Mouse (Mus musculus): ENCODE measurements around the gene Inf2. TPM values are rescaled to one million over a fixed set of nuclear protein-coding genes. Genes with fewer than 3 reads are reported as not detected.

The Inf2 gene
- polyA plus RNA-seq, 2 experiments: 2.0 to 6.2 TPM

DNA sequence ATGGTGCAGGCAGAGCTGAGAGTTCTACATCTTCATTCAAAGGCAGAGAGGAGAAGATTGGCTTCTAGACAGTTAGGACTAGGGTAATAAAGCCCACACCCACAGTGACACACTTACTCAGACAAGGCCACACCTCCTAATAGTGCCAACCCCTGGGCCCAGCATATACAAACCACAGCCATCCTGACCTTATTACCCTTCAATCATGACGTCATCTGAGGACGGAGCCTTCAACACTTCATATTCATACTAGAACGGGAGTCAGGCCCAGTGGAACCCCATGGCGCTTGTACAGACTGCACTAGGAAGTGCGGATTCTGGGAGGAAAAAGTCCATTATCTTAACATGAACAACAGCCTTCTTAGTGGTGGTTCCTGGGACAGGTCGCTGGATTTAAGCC is 54.5 kb downstream of the Inf2 start:
- peaks cover 4 to 15% of the 10 kb centered on the region in 2 experiments for H3K4me1 ChIP-seq (replicated peaks; ENCODE audit: control insufficient read depth in 2 of 2, insufficient read depth in 2 of 2, low read length in 1 of 2)
- H3K9ac ChIP-seq (replicated peaks): no peak overlapping the region
- no peaks in the 10 kb centered on the region for H3K27me3 ChIP-seq (ENCODE audit: control insufficient read depth, insufficient read depth, low read length)
- H3K9me3 ChIP-seq (ENCODE audit: control insufficient read depth, low read length): no peaks in the 10 kb centered on the region
- no peak overlapping the region for H3K27ac ChIP-seq
- TF ChIP-seq EP300 (IDR thresholded peaks at IDR 0.05; ENCODE audit: low read depth) (no peak), CTCF (IDR thresholded peaks at IDR 0.05; ENCODE audit: low read depth) (no peak)
- no peak for ATAC-seq (ENCODE audit: insufficient read depth)
- H3K36me3 ChIP-seq (replicated peaks; ENCODE audit: control insufficient read depth, insufficient read depth, low read depth): peaks cover 5% of the 10 kb centered on the region
- 77% methylated on average over 6 of the region's 6 CpGs for WGBS (ENCODE audit: insufficient replicate concordance)
- no peak overlapping the region for H3K4me3 ChIP-seq (ENCODE audit: insufficient read depth in 1 of 2, low read depth in 2 of 2, low read length in 2 of 2)
- no peak for DNase-seq (ENCODE audit: low read depth in 3 of 3, low spot score in 3 of 3)
- no peak overlapping the region for H3K4me2 ChIP-seq (ENCODE audit: low read depth)

DNA sequence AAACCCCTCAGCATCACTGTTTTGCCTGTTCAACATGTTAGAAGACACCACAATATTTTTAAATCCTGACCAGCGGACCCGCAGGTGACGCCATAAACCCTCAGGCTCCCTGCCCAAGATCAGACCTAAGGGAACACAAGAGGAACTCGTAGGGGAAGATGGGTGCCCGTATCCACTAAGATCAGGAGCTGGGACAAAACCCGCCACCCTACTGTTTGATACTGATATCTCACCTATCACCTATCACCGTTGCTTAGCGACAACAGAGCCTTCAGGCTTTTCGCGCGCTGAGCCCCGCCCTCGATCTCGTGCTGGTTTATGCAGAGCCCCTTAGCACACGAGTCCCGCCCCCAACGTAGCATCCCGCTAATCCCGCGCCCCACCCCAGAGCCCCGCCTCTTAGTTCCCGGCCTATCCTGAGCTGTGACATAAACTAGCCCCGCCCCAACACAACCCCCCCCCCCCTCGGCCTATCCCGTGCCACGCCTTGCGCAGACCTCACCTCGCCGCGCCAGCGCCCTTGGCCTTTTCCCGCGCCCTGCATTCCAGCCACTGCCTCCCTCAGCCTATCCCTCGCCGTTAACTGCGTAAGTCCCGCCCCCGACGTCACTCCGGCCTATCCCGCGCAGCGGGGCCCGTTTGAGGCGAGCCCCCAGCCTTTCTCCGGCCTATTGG is 55.7 kb downstream of the Inf2 start, which contains the start of gene Siva1:
Gene Siva1, plus strand, starts transcription at position 500 of the 675 bp plus-strand sequence.
- DNase-seq (ENCODE audit: low read depth in 3 of 3, low spot score in 3 of 3) (peak; percentile 95 to 96 (median 96)), ATAC-seq (ENCODE audit: insufficient read depth) (peak; percentile 94)
- WGBS (ENCODE audit: insufficient replicate concordance): under 1% methylated on average over 46 of the region's 46 CpGs
- Histone ChIP-seq H3K27ac (peak within 1 kb of the TSS; percentile 57), H3K36me3 (replicated peaks; ENCODE audit: control insufficient read depth, insufficient read depth, low read depth) (peaks cover 9% of the 10 kb centered on the region), H3K4me2 (ENCODE audit: low read depth) (peak within 1 kb of the TSS; percentile 98), H3K4me1 (replicated peaks; ENCODE audit: control insufficient read depth in 2 of 2, insufficient read depth in 2 of 2, low read length in 1 of 2) (peaks cover 4 to 15% of the 10 kb centered on the region in 2 experiments), H3K4me3 (ENCODE audit: insufficient read depth in 1 of 2, low read depth in 2 of 2, low read length in 2 of 2) (peak within 1 kb of the TSS; percentile 77 to 95), H3K9me3 (ENCODE audit: control insufficient read depth, low read length) (no peaks in the 10 kb centered on the region), H3K9ac (replicated peaks) (peak within 1 kb of the TSS; percentile 89), H3K27me3 (ENCODE audit: control insufficient read depth, insufficient read depth, low read length) (no peaks in the 10 kb centered on the region)
- TF ChIP-seq CTCF (IDR thresholded peaks at IDR 0.05; ENCODE audit: low read depth): no peak
- TF ChIP-seq EP300 (IDR thresholded peaks at IDR 0.05; ENCODE audit: low read depth): no peak; the same call in 1 of the 2 replicates

DNA sequence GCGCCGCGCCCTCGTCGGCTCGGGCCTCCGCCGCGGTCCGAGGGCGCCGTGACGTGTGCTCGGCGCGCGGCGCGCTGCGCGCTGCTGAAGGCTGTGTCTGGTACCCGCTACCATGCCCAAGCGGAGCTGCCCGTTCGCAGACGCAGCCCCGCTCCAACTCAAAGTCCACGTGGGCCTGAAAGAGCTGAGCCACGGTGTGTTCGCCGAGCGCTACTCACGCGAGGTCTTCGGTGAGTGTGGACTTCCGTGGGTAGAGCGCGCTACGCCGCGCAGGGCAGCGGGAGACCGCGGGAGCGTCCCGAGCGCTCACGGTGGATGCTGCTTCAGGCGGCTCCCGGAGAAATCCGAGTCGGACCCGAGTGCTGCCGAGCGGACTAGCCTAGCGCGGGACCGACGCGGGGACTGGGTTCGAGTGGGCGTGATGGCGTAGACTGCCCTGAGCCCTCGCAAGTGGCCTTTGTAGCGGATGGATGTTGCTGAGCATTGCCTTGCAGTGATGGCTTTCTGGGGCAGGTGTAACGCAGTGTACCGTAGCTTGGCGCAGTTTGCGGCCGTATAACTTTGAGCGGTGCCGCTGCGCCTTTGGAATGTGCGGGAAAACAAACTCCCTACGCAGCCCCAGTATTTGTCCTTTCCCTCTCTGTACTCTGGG is 56.4 kb downstream of the Inf2 start:
- ATAC-seq (ENCODE audit: insufficient read depth) (peak; percentile 26), DNase-seq (ENCODE audit: low read depth in 3 of 3, low spot score in 3 of 3) (no peak)
- H3K4me2 ChIP-seq (ENCODE audit: low read depth): peak overlapping the region; percentile 98
- peaks cover 4 to 15% of the 10 kb centered on the region in 2 experiments for H3K4me1 ChIP-seq (replicated peaks; ENCODE audit: control insufficient read depth in 2 of 2, insufficient read depth in 2 of 2, low read length in 1 of 2)
- peak overlapping the region; percentile 89 for H3K9ac ChIP-seq (replicated peaks)
- H3K9me3 ChIP-seq (ENCODE audit: control insufficient read depth, low read length): no peaks in the 10 kb centered on the region
- peak overlapping the region; percentile 77 to 95 for H3K4me3 ChIP-seq (ENCODE audit: insufficient read depth in 1 of 2, low read depth in 2 of 2, low read length in 2 of 2)
- under 1% methylated on average over 75 of the region's 75 CpGs for WGBS (ENCODE audit: insufficient replicate concordance)
- no peaks in the 10 kb centered on the region for H3K27me3 ChIP-seq (ENCODE audit: control insufficient read depth, insufficient read depth, low read length)
- peaks cover 13% of the 10 kb centered on the region for H3K36me3 ChIP-seq (replicated peaks; ENCODE audit: control insufficient read depth, insufficient read depth, low read depth)
- TF ChIP-seq EP300 (IDR thresholded peaks at IDR 0.05; ENCODE audit: low read depth) (no peak), CTCF (IDR thresholded peaks at IDR 0.05; ENCODE audit: low read depth) (peak; percentile 15; the same call in 1 of the 2 replicates)
- peak overlapping the region; percentile 57 for H3K27ac ChIP-seq

DNA sequence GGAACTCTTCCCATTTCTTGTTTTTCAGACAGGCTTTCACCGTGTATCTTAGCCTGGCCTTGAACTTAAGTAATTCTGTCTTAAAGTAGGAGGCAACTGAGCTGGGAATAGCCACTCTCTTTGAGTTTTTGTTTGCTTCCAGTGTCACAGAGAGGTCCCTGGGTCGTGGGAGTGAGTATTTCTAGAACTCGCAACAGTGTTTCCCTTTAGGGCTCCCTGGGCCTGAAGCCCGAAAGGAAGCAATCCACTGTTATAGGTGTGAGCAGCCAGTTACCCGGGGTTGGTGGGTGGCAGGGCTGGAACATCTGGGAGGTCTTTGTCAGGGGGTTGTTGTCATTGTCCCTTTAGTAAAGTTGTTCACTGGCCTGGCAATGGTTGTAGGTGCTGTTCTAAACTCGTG is 57.6 kb downstream of the Inf2 start:
- Histone ChIP-seq H3K4me2 (ENCODE audit: low read depth) (peak overlapping the region; percentile 98), H3K9ac (replicated peaks) (peak overlapping the region; percentile 89), H3K27ac (no peak overlapping the region), H3K9me3 (ENCODE audit: control insufficient read depth, low read length) (no peaks in the 10 kb centered on the region), H3K27me3 (ENCODE audit: control insufficient read depth, insufficient read depth, low read length) (no peaks in the 10 kb centered on the region), H3K4me3 (ENCODE audit: insufficient read depth in 1 of 2, low read depth in 2 of 2, low read length in 2 of 2) (peak overlapping the region; percentile 77 to 95), H3K4me1 (replicated peaks; ENCODE audit: control insufficient read depth in 2 of 2, insufficient read depth in 2 of 2, low read length in 1 of 2) (peaks cover 4 to 15% of the 10 kb centered on the region in 2 experiments), H3K36me3 (replicated peaks; ENCODE audit: control insufficient read depth, insufficient read depth, low read depth) (peaks cover 13% of the 10 kb centered on the region)
- 48% methylated on average over 6 of the region's 6 CpGs for WGBS (ENCODE audit: insufficient replicate concordance)
- no peak for ATAC-seq (ENCODE audit: insufficient read depth)
- no peak for TF ChIP-seq EP300 (IDR thresholded peaks at IDR 0.05; ENCODE audit: low read depth)
- TF ChIP-seq CTCF (IDR thresholded peaks at IDR 0.05; ENCODE audit: low read depth): no peak
- no peak for DNase-seq (ENCODE audit: low read depth in 3 of 3, low spot score in 3 of 3)

DNA sequence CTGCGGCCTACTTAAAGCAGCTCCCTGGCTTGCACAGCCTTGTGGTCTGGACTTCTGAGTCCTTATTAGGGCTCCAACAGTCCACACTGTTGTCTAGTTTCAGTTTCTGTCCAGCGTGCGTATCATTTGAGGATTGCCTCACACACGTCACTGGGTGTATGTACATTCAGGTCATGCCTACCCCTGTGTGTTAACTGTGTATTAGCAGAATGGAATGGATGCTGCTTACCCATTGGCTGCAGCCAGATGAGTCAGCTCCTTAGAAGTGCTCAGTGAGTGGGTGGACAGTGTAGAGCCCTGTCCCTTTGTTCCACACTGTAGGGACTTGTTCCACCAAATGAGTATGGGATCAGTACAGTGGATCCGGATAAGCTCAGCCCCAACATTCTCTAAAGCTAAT is 59.5 kb downstream of the Inf2 start:
- DNase-seq (ENCODE audit: low read depth in 3 of 3, low spot score in 3 of 3): no peak
- H3K36me3 ChIP-seq (replicated peaks; ENCODE audit: control insufficient read depth, insufficient read depth, low read depth): peaks cover 13% of the 10 kb centered on the region
- peaks cover 4 to 15% of the 10 kb centered on the region in 2 experiments for H3K4me1 ChIP-seq (replicated peaks; ENCODE audit: control insufficient read depth in 2 of 2, insufficient read depth in 2 of 2, low read length in 1 of 2)
- no peak overlapping the region for H3K27ac ChIP-seq
- no peaks in the 10 kb centered on the region for H3K27me3 ChIP-seq (ENCODE audit: control insufficient read depth, insufficient read depth, low read length)
- H3K4me2 ChIP-seq (ENCODE audit: low read depth): no peak overlapping the region
- H3K9ac ChIP-seq (replicated peaks): no peak overlapping the region
- no peak for ATAC-seq (ENCODE audit: insufficient read depth)
- no peaks in the 10 kb centered on the region for H3K9me3 ChIP-seq (ENCODE audit: control insufficient read depth, low read length)
- TF ChIP-seq CTCF (IDR thresholded peaks at IDR 0.05; ENCODE audit: low read depth) (no peak), EP300 (IDR thresholded peaks at IDR 0.05; ENCODE audit: low read depth) (no peak)
- WGBS (ENCODE audit: insufficient replicate concordance): 84% methylated on average over 5 of the region's 5 CpGs
- H3K4me3 ChIP-seq (ENCODE audit: insufficient read depth in 1 of 2, low read depth in 2 of 2, low read length in 2 of 2): no peak overlapping the region
